Mouse (Mus musculus) myocyte (in vitro differentiated cells): ENCODE measurements around the gene Rplp2.
A peak's percentile ranks its signal among the peaks of the same experiment; 100 is the strongest.

Source experiments
- POLR2A ChIP-seq: IDR thresholded peaks from one replicate; pipeline ENCODE4 v1.6.1; 2011; ENCODE audit warnings: low read depth, mild to moderate bottlenecking, control low read depth, moderate library complexity; ENCODE audit not compliant: insufficient read length
- TCF12 ChIP-seq: IDR thresholded peaks from one replicate; pipeline ENCODE4 v1.6.1; 2011; ENCODE audit warnings: mild to moderate bottlenecking, control low read depth; ENCODE audit not compliant: poor library complexity, insufficient read depth, severe bottlenecking

DNA sequence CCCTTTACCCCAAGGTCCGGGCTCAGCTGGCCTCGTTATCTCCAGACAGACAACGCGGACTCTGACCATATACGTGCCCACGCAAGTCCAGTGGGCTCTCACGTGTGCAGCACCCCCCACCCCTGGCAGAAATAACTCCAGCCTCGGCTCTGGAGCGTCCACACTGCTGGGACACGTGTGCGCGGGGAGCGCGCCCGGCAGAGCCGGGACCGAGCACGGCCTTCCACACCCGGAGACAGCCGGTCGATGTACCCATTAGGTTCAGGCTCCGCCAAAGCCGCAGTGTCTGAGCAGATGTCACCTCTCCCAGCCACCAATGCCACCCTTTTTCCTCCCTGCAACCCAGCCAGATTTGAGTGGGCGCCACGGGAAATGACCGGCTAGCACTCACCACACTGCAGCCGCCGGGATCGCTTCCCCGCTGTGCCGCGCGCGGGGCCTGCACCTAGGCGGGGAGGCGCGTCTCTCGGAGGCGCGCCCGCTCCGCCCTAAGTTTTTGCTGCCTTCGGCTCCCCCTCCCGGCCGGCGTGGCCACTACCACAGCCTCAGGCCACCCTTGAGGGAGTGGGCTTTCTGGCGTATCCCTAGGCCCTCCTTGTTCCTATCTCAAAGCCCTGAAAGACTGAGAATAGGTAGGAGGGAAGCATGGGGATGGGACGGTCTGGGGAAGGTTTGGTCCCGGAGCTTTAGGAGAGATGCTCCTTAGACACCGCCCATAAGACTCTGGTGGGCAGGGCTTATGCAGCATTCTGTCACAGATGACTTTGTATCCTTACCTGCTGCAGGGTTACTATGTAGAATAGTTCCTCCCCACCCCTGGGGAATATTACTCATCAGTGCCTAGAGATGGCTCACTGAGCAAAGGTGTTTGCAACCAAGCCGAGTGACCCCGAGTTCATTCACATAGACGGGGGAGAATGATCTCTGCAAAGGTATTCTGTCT lies 9.7 kb upstream of the Rplp2 start, which contains the start of gene Slc25a22:
- TF ChIP-seq TCF12 (no peak), POLR2A (peak; percentile 78)
